Comparison of ENCODE assay signal across 23 mouse cellular contexts in genomic region chr17:7068997-7069539, GRCm38 (mm10). TPM values are rescaled to one million over a fixed set of nuclear protein-coding genes. Genes with fewer than 3 reads are reported as not detected.
DNase-seq lines count a peak whose midpoint lies in the region; ATAC-seq and TF ChIP-seq lines count a peak whose summit lies in the region.
"Not testable (repeated sequence)": the region's sequence is repeated elsewhere in the genome, so short reads cannot be mapped to it uniquely, and the experiment has no call there.
"Had no signal": no experiment of that assay in that cellular context is flagged by ENCODE, and none has a peak within 500 bp of the region (broad histone marks: within the 10 kb centered on the region; RNA-seq: fewer than 3 reads in every experiment).

No protein-coding gene starts in this region.

- H3K4me1 ChIP-seq in forebrain, embryonic 15.5 days; forebrain, postnatal 0 days (ENCODE audit: insufficient read depth); midbrain, embryonic 11.5 days (ENCODE audit: control insufficient read depth, insufficient read depth, low read length); midbrain, postnatal 0 days (ENCODE audit: insufficient read depth, low read length): not testable (repeated sequence)

- H3K9me3 ChIP-seq in forebrain, embryonic 15.5 days; forebrain, postnatal 0 days (ENCODE audit: low read length); midbrain, embryonic 11.5 days (ENCODE audit: control insufficient read depth, low read length); midbrain, postnatal 0 days (ENCODE audit: low read length): not testable (repeated sequence)

- not testable (repeated sequence) for H3K4me3 ChIP-seq in forebrain, embryonic 15.5 days; forebrain, postnatal 0 days (ENCODE audit: low read depth, low read length); layer of hippocampus, adult 2 months; midbrain, embryonic 11.5 days (ENCODE audit: low read depth, low read length); midbrain, postnatal 0 days (ENCODE audit: low read depth, low read length)

- not testable (repeated sequence) for H3K27me3 ChIP-seq in forebrain, embryonic 15.5 days; forebrain, postnatal 0 days (ENCODE audit: insufficient read depth, low read length); midbrain, embryonic 11.5 days (ENCODE audit: control insufficient read depth, insufficient read depth, low read length); midbrain, postnatal 0 days (ENCODE audit: insufficient read depth, low read length)

- ATAC-seq in forebrain, embryonic 15.5 days (replicated peaks): peak; percentile 53; the same call in 1 of the 2 replicates
- peak; percentile 74 for ATAC-seq in forebrain, postnatal 0 days
- ATAC-seq in midbrain, embryonic 11.5 days (ENCODE audit: low FRiP score); midbrain, postnatal 0 days (ENCODE audit: low FRiP score): not testable (repeated sequence)

- H3K27ac ChIP-seq in forebrain, embryonic 15.5 days (replicated peaks); forebrain, postnatal 0 days (ENCODE audit: low read depth, low read length); layer of hippocampus, adult 2 months; midbrain, embryonic 11.5 days (ENCODE audit: low read depth, low read length); midbrain, postnatal 0 days (ENCODE audit: low read depth, low read length): not testable (repeated sequence)

- H3K4me2 ChIP-seq in forebrain, embryonic 15.5 days (replicated peaks); forebrain, postnatal 0 days (ENCODE audit: low read depth); midbrain, embryonic 11.5 days; midbrain, postnatal 0 days (ENCODE audit: low read depth, low read length, poor library complexity, severe bottlenecking): not testable (repeated sequence)

- not testable (repeated sequence) for H3K36me3 ChIP-seq in forebrain, embryonic 15.5 days; forebrain, postnatal 0 days (ENCODE audit: insufficient read depth); midbrain, embryonic 11.5 days (ENCODE audit: control insufficient read depth, insufficient read depth, low read length); midbrain, postnatal 0 days (ENCODE audit: insufficient read depth, low read length)

- TF ChIP-seq CTCF in forebrain, postnatal 0 days (IDR thresholded peaks at IDR 0.05; ENCODE audit: low read depth); layer of hippocampus, adult 2 months (conservative IDR thresholded peaks at IDR 0.05); midbrain, postnatal 0 days (IDR thresholded peaks at IDR 0.05): not testable (repeated sequence)

- H3K9ac ChIP-seq in forebrain, embryonic 15.5 days (replicated peaks); forebrain, postnatal 0 days; midbrain, embryonic 11.5 days (ENCODE audit: low read length); midbrain, postnatal 0 days (replicated peaks; ENCODE audit: low read length, poor library complexity, severe bottlenecking): not testable (repeated sequence)

- WGBS in forebrain, embryonic 15.5 days: 24% methylated on average over 2 of the region's 4 CpGs
- WGBS in forebrain, postnatal 0 days: 11% methylated on average over 2 of the region's 4 CpGs
- WGBS in midbrain, embryonic 11.5 days: 62% methylated on average over 2 of the region's 4 CpGs
- 39% methylated on average over 2 of the region's 4 CpGs for WGBS in midbrain, postnatal 0 days

- peak; percentile 10 for DNase-seq in brain, adult 2 months (ENCODE audit: low read depth, low spot score)
- peak; percentile 30 for DNase-seq in brain, embryonic 18.5 days (ENCODE audit: low read depth, low spot score)
- peak; percentile 57 for DNase-seq in forebrain, postnatal 0 days
- DNase-seq in layer of hippocampus, adult 2 months (ENCODE audit: low spot score in 2 of 2): peak; percentile 29 to 30
- DNase-seq in midbrain, embryonic 11.5 days (ENCODE audit: low spot score, missing footprints): peak; percentile 67
- DNase-seq in midbrain, postnatal 0 days (ENCODE audit: low spot score): peak; percentile 1
- DNase-seq in telencephalon, adult 2 months (ENCODE audit: low read depth, low spot score): peak; percentile 9

RNA-seq across cellular contexts. Expression of gene Gm1604a, which starts 43.7 kb away (rescaled TPM):
- not detected in 2 replicates for polyA plus RNA-seq in forebrain, embryonic 15.5 days (2015; fragmentation: Nextera tagmentation; extraction: Ambion mirVana)
- total RNA-seq in forebrain, postnatal 0 days (2014; rRNA removed): not detected in 2 replicates
- 0.29 and 0.57 TPM in 2 replicates for polyA plus RNA-seq in forebrain, postnatal 0 days (2015; fragmentation: Nextera tagmentation; extraction: Ambion mirVana)
- 1 to 10 TPM; 1.1 to 1.8 TPM for total RNA-seq in layer of hippocampus, adult 2 months (2021)
- polyA plus RNA-seq in midbrain, embryonic 11.5 days (2014; fragmentation: Nextera tagmentation; extraction: Ambion mirVana): not detected in 2 replicates
- total RNA-seq in midbrain, postnatal 0 days (2014; rRNA removed): not detected in 2 replicates
- 0.43 and 0.56 TPM in 2 replicates for polyA plus RNA-seq in midbrain, postnatal 0 days (2015; fragmentation: Nextera tagmentation; extraction: Ambion mirVana)
- total RNA-seq: adrenal gland, adult 18-20 months; adrenal gland, adult 8-10 months; adrenal gland, postnatal 14 days; adrenal gland, postnatal 36 days; CH12.LX; G1E had no signal
- polyA plus RNA-seq: activated CD4-positive, CD25-positive, alpha-beta regulatory T cell, adult 4 months; CD4-positive, CD25-positive, alpha-beta regulatory T cell, adult 4 months; embryonic facial prominence, embryonic 11.5 days; embryonic facial prominence, embryonic 13.5 days; embryonic facial prominence, embryonic 15.5 days; erythroblast, embryonic 14.5 days; forebrain, embryonic 10.5 days; forebrain, embryonic 12.5 days; G1E; Patski had no signal

Comparison
In these comparisons a context has a peak if more than half of its experiments do, and no peak if none do; other contexts are left out.
1. DNase-seq: peak in every context shown above with its lines; median percentile 67 in midbrain, embryonic 11.5 days; 57 in forebrain, postnatal 0 days; 30 in brain, embryonic 18.5 days; 30 in layer of hippocampus, adult 2 months; 10 in brain, adult 2 months; 9 in telencephalon, adult 2 months; 1 in midbrain, postnatal 0 days.